Mouse (Mus musculus): Measurements from ENCODE around the gene Chchd5. TPM values are rescaled to one million over a fixed set of nuclear protein-coding genes. Genes with fewer than 3 reads are reported as not detected.

Gene Chchd5
- polyA plus RNA-seq, 1 experiment from 2014 or later: 30.9 TPM

DNA sequence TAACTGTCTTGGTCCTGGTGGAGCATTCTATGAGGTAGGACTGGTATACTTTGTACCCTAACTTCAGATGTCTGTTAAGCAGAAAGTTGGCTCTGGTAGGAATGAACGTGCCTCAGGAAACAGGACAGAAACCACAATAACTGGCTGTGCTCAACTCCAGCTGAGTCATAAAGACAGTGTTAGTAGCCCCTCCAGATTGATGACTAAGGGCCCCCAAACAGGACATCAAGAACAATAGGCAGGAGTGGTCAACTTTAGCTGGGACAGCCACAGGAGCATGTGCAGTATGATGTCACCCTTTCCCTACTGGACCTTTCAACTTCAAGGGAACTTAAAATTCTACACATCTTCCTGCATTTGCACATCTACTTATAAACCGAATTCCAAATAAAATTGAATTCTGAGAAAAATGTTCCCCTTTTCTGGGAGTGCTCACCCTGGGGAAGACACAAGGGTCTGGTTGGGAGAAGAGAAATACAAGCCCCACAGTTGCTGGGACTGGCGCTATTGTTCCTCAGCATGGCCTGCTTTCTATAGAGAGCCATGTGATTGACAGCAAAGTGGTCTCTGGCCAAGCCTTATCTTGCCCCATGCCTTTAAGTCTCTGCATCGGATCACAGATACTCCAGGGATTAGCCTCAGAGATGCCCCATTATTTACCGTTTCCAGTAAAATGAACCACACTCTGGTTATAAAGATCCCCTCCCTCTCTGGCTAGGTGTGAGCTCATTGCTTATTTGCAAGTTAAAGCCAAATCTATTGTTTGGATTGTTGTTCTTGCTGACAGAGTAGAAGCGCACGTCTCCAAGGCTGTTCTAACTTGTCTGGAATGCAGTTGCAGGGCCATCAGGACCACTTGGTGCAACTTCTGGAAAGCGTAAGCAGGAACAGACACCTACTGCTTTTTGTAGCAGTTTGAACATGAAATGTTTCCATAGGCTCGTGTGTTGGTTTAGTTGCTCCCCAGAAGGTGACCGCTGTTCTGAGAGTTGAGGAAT lies 37.3 kb downstream of the Chchd5 start:
- ATAC-seq (ENCODE audit: insufficient number of reproducible peaks, low FRiP score, low TSS enrichment, low read depth) (no peak), DNase-seq (ENCODE audit: low spot score) (no peak)
- Histone ChIP-seq H3K4me3 (ENCODE audit: low read depth, low read length) (no peak overlapping the region), H3K27me3 (ENCODE audit: control insufficient read depth, insufficient read depth, low read length) (no peaks in the 10 kb centered on the region), H3K9me3 (ENCODE audit: control insufficient read depth, low read length) (no peaks in the 10 kb centered on the region), H3K9ac (ENCODE audit: low read length) (no peak overlapping the region), H3K36me3 (ENCODE audit: control insufficient read depth, insufficient read depth, low read length) (no peaks in the 10 kb centered on the region), H3K4me2 (ENCODE audit: low read depth, severe bottlenecking) (no peak overlapping the region), H3K4me1 (ENCODE audit: control insufficient read depth, insufficient read depth, low read length) (no peaks in the 10 kb centered on the region), H3K27ac (replicated peaks; ENCODE audit: low read depth, low read length) (no peak overlapping the region)
- 79% methylated on average over 10 of the region's 10 CpGs for WGBS

DNA sequence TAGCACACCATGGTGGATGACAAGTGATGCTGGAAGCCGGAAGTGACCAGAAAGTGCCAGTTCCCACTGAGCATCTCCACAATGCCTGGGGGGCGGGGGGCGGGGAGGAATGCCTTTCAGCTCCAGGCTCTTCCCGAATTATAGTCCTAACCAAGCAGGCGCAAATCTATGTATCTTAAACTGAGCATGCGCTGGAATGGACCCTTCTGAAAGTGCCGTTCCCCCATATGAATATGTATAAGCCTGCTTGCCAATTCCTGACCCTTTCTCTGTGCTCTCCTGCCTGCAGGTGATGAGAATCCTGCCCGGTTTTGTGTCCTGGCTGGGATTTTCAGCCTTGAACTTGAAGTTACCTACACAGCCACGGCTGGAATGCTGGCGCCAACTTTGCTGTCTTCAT lies 43.9 kb downstream of the Chchd5 start:
- H3K36me3 ChIP-seq (ENCODE audit: control insufficient read depth, insufficient read depth, low read length): no peaks in the 10 kb centered on the region
- ATAC-seq (ENCODE audit: insufficient number of reproducible peaks, low FRiP score, low TSS enrichment, low read depth) (no peak), DNase-seq (ENCODE audit: low spot score) (no peak)
- no peaks in the 10 kb centered on the region for H3K9me3 ChIP-seq (ENCODE audit: control insufficient read depth, low read length)
- H3K9ac ChIP-seq (ENCODE audit: low read length): no peak overlapping the region
- H3K4me2 ChIP-seq (ENCODE audit: low read depth, severe bottlenecking): no peak overlapping the region
- WGBS: 49% methylated on average over 10 of the region's 10 CpGs
- no peak overlapping the region for H3K27ac ChIP-seq (replicated peaks; ENCODE audit: low read depth, low read length)
- no peak overlapping the region for H3K4me3 ChIP-seq (ENCODE audit: low read depth, low read length)
- 0 out of 2 replicates have a peak, but pooled peaks cover 2% of the 10 kb centered on the region for H3K4me1 ChIP-seq (ENCODE audit: control insufficient read depth, insufficient read depth, low read length)
- H3K27me3 ChIP-seq (ENCODE audit: control insufficient read depth, insufficient read depth, low read length): no peaks in the 10 kb centered on the region

DNA sequence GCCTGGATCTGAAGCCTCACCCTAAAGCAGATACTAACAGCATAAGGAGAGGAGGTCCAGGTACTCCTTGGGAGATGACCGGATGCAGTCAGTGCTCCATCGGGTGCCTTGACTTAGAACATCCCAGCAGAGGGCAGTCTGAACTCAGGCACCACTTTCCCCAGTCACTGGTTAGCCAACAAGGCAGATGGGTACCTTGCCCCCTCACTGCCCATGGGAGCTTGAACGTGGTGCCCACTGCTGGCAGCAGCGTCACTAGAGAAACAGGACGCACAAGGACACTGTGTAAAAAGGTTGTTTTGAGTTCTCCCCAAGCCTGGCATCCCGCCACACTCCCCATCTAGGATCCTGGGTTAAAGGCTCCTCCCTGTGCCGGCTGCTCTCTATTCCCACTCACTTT lies 45.0 kb downstream of the Chchd5 start:
- Histone ChIP-seq H3K9ac (ENCODE audit: low read length) (no peak overlapping the region), H3K27me3 (ENCODE audit: control insufficient read depth, insufficient read depth, low read length) (no peaks in the 10 kb centered on the region), H3K36me3 (ENCODE audit: control insufficient read depth, insufficient read depth, low read length) (no peaks in the 10 kb centered on the region), H3K4me3 (ENCODE audit: low read depth, low read length) (no peak overlapping the region), H3K4me2 (ENCODE audit: low read depth, severe bottlenecking) (no peak overlapping the region), H3K27ac (replicated peaks; ENCODE audit: low read depth, low read length) (no peak overlapping the region), H3K9me3 (ENCODE audit: control insufficient read depth, low read length) (no peaks in the 10 kb centered on the region), H3K4me1 (ENCODE audit: control insufficient read depth, insufficient read depth, low read length) (0 out of 2 replicates have a peak, but pooled peaks cover 2% of the 10 kb centered on the region)
- WGBS: 37% methylated on average over 7 of the region's 7 CpGs
- peak; percentile 32 for DNase-seq (ENCODE audit: low spot score)
- ATAC-seq (ENCODE audit: insufficient number of reproducible peaks, low FRiP score, low TSS enrichment, low read depth): no peak

DNA sequence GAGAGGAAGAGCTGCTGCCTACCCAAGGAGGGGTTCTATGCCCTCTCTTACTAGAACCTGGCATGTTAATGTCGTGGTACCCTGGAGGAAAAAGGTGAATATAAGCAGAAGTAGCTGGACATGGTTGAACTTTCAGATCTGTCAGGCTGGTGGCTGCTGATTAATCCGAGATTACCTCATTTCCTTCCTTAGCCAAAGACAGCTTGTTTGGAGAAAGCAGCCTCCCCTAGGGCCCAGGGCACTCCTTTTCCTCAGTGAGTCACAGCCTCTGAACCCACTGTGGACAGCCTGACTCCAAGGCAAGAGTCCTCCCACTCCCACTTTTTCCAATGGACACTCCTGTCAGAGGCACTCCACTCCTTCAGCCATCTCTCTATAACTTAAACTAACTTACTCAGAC lies 46.1 kb downstream of the Chchd5 start:
- no peaks in the 10 kb centered on the region for H3K9me3 ChIP-seq (ENCODE audit: control insufficient read depth, low read length)
- H3K9ac ChIP-seq (ENCODE audit: low read length): no peak overlapping the region
- no peak overlapping the region for H3K4me2 ChIP-seq (ENCODE audit: low read depth, severe bottlenecking)
- H3K27me3 ChIP-seq (ENCODE audit: control insufficient read depth, insufficient read depth, low read length): no peaks in the 10 kb centered on the region
- WGBS: 77% methylated on average over 2 of the region's 2 CpGs
- no peak for DNase-seq (ENCODE audit: low spot score)
- H3K4me1 ChIP-seq (ENCODE audit: control insufficient read depth, insufficient read depth, low read length): 0 out of 2 replicates have a peak, but pooled peaks cover 2% of the 10 kb centered on the region
- H3K36me3 ChIP-seq (ENCODE audit: control insufficient read depth, insufficient read depth, low read length): no peaks in the 10 kb centered on the region
- ATAC-seq (ENCODE audit: insufficient number of reproducible peaks, low FRiP score, low TSS enrichment, low read depth): no peak
- H3K27ac ChIP-seq (replicated peaks; ENCODE audit: low read depth, low read length): no peak overlapping the region
- no peak overlapping the region for H3K4me3 ChIP-seq (ENCODE audit: low read depth, low read length)

DNA sequence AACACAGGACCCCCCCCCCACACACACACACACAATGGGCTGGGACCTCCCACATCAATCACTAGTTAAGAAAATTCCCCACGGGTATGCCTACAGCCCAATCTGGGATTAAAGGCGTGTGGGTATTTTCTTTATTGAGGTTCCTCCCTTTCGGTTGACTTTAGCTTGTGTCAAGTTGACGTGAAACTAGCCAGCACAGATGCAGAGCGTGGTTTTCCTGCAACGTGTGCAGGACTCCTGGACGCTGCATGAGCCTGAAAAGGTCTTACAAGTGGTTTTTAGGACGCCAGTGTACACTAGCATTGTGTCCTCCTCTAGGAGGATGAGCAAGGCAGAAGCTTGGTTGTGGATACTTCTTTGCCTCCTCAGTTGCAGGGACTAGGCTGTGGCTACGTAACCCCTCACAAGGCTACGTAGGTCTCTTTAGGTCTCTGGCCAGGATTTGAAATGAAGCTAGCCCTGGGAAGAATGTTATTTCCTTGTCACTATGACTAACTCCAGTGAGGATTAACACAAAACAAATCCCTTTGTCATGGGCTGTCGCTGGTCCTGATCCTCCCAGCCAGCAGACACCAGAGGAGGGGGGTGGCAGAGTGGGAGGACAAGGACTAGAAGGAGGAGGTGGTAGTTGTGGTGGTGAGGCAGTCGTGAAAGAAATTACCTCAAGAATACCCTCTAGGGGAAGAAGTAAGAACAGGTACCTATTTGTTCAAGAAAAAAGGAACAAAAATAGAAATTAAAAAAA lies 47.3 kb downstream of the Chchd5 start:
- H3K9ac ChIP-seq (ENCODE audit: low read length): no peak overlapping the region
- ATAC-seq (ENCODE audit: insufficient number of reproducible peaks, low FRiP score, low TSS enrichment, low read depth) (no peak), DNase-seq (ENCODE audit: low spot score) (no peak)
- no peaks in the 10 kb centered on the region for H3K36me3 ChIP-seq (ENCODE audit: control insufficient read depth, insufficient read depth, low read length)
- 77% methylated on average over 12 of the region's 12 CpGs for WGBS
- 0 out of 2 replicates have a peak, but pooled peaks cover 2% of the 10 kb centered on the region for H3K4me1 ChIP-seq (ENCODE audit: control insufficient read depth, insufficient read depth, low read length)
- no peak overlapping the region for H3K4me3 ChIP-seq (ENCODE audit: low read depth, low read length)
- H3K4me2 ChIP-seq (ENCODE audit: low read depth, severe bottlenecking): no peak overlapping the region
- no peaks in the 10 kb centered on the region for H3K9me3 ChIP-seq (ENCODE audit: control insufficient read depth, low read length)
- H3K27ac ChIP-seq (replicated peaks; ENCODE audit: low read depth, low read length): no peak overlapping the region
- H3K27me3 ChIP-seq (ENCODE audit: control insufficient read depth, insufficient read depth, low read length): no peaks in the 10 kb centered on the region

DNA sequence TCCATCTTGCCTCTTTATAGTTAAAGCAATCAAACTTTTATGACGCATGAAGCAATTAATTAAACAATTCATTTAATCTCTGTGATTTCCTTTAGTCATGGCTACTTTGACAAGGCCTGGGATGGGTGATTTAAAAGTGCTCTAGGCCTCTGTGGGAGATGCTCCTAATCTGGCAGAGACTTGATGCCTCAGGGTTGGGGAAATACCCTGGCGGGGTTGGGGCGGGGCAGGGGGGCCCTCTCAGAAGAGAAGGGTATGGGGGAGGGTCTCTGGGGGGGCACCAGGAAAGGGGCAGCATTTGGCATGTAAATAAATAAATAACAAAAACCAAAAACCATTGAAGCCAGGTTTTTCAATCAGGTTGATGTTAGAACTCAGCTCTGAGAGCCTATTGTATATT lies 48.2 kb downstream of the Chchd5 start:
- Histone ChIP-seq H3K9me3 (ENCODE audit: control insufficient read depth, low read length) (no peaks in the 10 kb centered on the region), H3K36me3 (ENCODE audit: control insufficient read depth, insufficient read depth, low read length) (no peaks in the 10 kb centered on the region), H3K9ac (ENCODE audit: low read length) (no peak overlapping the region), H3K4me2 (ENCODE audit: low read depth, severe bottlenecking) (no peak overlapping the region), H3K4me1 (ENCODE audit: control insufficient read depth, insufficient read depth, low read length) (0 out of 2 replicates have a peak, but pooled peaks cover 2% of the 10 kb centered on the region), H3K27me3 (ENCODE audit: control insufficient read depth, insufficient read depth, low read length) (no peaks in the 10 kb centered on the region), H3K27ac (replicated peaks; ENCODE audit: low read depth, low read length) (no peak overlapping the region), H3K4me3 (ENCODE audit: low read depth, low read length) (no peak overlapping the region)
- 46% methylated on average over 3 of the region's 3 CpGs for WGBS
- ATAC-seq (ENCODE audit: insufficient number of reproducible peaks, low FRiP score, low TSS enrichment, low read depth) (no peak), DNase-seq (ENCODE audit: low spot score) (no peak)

DNA sequence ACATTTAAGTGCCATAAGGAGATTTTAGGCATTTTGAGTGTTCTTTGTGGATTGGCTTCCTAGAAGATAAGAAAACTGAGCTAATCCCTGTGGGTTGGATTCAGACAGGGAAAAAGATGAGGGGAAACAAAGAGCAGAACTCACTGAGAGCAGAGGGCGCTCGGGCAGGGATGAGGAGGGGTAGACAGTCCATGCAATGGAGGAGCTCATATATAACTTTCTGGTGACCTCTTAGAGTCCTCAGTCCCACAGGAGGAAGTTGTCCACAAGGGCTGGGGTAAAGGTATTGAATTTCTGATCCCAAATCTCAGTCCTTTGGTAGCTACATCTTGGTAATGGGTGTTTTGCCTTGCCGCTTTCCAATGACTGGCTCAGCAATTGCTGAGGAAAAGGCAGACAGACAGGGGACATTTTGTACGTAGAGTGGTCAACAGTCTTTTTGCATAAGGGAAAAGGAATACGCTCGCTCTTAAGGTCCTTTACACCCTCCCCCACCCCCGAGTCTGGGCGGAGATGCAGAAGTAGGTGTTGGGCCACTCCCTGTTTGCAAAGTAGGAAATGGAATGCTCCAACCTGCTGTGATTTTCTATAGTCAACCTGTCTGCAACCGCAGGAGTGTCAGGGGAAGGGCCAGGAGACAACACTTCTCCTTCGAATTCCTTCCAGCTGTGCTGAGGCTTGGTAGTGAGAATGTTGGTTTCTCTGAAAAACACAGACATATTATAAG lies 48.8 kb downstream of the Chchd5 start:
- Histone ChIP-seq H3K4me3 (ENCODE audit: low read depth, low read length) (no peak overlapping the region), H3K27ac (replicated peaks; ENCODE audit: low read depth, low read length) (no peak overlapping the region), H3K9ac (ENCODE audit: low read length) (no peak overlapping the region), H3K4me1 (ENCODE audit: control insufficient read depth, insufficient read depth, low read length) (0 out of 2 replicates have a peak, but pooled peaks cover 2% of the 10 kb centered on the region), H3K4me2 (ENCODE audit: low read depth, severe bottlenecking) (no peak overlapping the region), H3K9me3 (ENCODE audit: control insufficient read depth, low read length) (no peaks in the 10 kb centered on the region), H3K27me3 (ENCODE audit: control insufficient read depth, insufficient read depth, low read length) (no peaks in the 10 kb centered on the region), H3K36me3 (ENCODE audit: control insufficient read depth, insufficient read depth, low read length) (no peaks in the 10 kb centered on the region)
- WGBS: 34% methylated on average over 10 of the region's 10 CpGs
- no peak for DNase-seq (ENCODE audit: low spot score)
- ATAC-seq (ENCODE audit: insufficient number of reproducible peaks, low FRiP score, low TSS enrichment, low read depth): no peak
